Mouse (Mus musculus): ENCODE measurements around the gene Nuak1. TPM values are rescaled to one million over a fixed set of nuclear protein-coding genes. Genes with fewer than 3 reads are reported as not detected.
A peak's percentile ranks its signal among the peaks of the same experiment; 100 is the strongest.

Gene Nuak1
- polyA plus RNA-seq, 2 experiments: 3.3 to 19.6 TPM

DNA sequence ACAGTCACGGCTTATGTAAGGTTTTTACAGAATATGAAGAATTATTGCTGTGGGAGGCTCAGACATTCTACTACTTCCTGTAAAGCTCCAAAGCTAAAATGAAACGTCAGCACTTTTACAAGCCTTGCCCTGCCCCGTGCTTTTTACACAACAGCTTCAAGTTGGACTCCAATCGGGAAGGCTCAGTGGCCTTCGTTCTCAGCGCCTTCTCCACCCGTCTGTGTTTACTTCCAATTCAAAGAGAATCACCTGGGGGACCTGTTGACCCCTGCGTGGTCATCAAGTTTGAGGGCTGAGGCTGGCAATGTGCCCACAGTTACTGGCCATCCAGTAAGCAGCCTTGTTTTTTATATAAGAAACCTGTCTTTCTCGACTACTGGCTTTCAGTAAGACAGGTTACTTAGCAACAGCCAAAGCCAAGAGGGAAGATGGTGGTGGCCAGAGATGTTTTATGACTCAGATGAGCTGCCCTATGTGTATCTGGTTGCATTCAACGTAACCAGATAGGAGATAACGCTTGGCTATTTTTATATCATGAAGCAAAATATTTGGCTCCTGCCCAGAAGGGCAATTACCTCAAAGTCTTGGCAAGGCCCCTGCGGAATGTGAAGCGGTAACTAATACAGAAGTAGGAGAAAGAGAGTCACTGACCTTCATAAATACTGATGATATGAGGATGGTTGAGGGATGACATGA is 31.3 kb downstream of the Nuak1 start:
- TF ChIP-seq POLR2A (IDR thresholded peaks at IDR 0.05; ENCODE audit: borderline replicate concordance, extremely low read depth, insufficient read depth, insufficient read length): no peak
- Histone ChIP-seq H3K27ac (replicated peaks; ENCODE audit: low read depth, low read length) (no peak overlapping the region), H3K4me2 (replicated peaks; ENCODE audit: low read depth, low read length, severe bottlenecking) (no peak overlapping the region), H3K9me3 (ENCODE audit: control insufficient read depth, low read length) (no peaks in the 10 kb centered on the region), H3K4me1 (ENCODE audit: control insufficient read depth, insufficient read depth, low read length) (peaks cover 24% of the 10 kb centered on the region), H3K27me3 (ENCODE audit: control insufficient read depth, insufficient read depth, low read length) (no peaks in the 10 kb centered on the region), H3K4me3 (replicated peaks; ENCODE audit: low read length) (no peak overlapping the region), H3K36me3 (ENCODE audit: control insufficient read depth, insufficient read depth, low read length) (peaks cover 6% of the 10 kb centered on the region; the same call in 1 of the 2 replicates), H3K9ac (ENCODE audit: low read depth, low read length, severe bottlenecking) (no peak overlapping the region)
- 44% methylated on average over 13 of the region's 13 CpGs for WGBS
- peak; percentile 48 for DNase-seq (ENCODE audit: low spot score)
- peak; percentile 45; the same call in 1 of the 2 replicates for ATAC-seq (ENCODE audit: low FRiP score, low read depth)

DNA sequence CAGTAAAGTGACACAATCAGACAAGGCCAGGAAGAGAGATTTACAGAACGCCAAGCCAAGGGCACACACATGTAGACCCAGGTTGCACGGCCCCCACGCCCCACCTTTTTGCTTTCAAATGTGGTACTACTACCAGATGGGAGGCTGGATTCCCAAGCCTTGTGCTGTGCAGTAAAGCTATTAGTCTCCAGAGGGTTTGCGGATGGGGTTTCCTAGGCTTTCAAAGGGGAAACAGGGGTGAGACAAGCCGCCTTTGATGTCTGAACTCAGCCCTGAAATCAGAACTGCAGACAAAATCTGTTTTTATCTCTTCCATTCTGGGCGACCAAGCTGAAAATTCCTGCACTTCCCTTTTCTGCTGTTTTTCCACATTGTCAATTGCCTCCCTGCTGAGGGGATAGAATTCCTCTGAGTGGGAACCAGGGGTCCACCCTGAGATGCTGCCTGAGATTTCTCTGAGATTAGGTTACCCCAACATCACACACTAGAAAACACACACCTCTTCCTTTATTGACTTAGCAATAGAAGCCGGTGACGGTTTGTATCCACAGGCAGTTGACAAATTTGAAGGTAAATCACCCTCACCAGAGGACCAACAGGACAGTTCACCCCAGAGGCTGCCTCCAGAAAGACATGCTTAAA is 35.1 kb downstream of the Nuak1 start:
- Histone ChIP-seq H3K27me3 (ENCODE audit: control insufficient read depth, insufficient read depth, low read length) (no peaks in the 10 kb centered on the region), H3K27ac (replicated peaks; ENCODE audit: low read depth, low read length) (no peak overlapping the region), H3K9me3 (ENCODE audit: control insufficient read depth, low read length) (no peaks in the 10 kb centered on the region), H3K36me3 (ENCODE audit: control insufficient read depth, insufficient read depth, low read length) (peaks cover 6% of the 10 kb centered on the region; the same call in 1 of the 2 replicates), H3K4me1 (ENCODE audit: control insufficient read depth, insufficient read depth, low read length) (peaks cover 18% of the 10 kb centered on the region), H3K4me2 (replicated peaks; ENCODE audit: low read depth, low read length, severe bottlenecking) (no peak overlapping the region), H3K9ac (ENCODE audit: low read depth, low read length, severe bottlenecking) (no peak overlapping the region), H3K4me3 (replicated peaks; ENCODE audit: low read length) (no peak overlapping the region)
- no peak for DNase-seq (ENCODE audit: low spot score)
- no peak for ATAC-seq (ENCODE audit: low FRiP score, low read depth)
- 33% methylated on average over 8 of the region's 8 CpGs for WGBS
- no peak for TF ChIP-seq POLR2A (IDR thresholded peaks at IDR 0.05; ENCODE audit: borderline replicate concordance, extremely low read depth, insufficient read depth, insufficient read length)

DNA sequence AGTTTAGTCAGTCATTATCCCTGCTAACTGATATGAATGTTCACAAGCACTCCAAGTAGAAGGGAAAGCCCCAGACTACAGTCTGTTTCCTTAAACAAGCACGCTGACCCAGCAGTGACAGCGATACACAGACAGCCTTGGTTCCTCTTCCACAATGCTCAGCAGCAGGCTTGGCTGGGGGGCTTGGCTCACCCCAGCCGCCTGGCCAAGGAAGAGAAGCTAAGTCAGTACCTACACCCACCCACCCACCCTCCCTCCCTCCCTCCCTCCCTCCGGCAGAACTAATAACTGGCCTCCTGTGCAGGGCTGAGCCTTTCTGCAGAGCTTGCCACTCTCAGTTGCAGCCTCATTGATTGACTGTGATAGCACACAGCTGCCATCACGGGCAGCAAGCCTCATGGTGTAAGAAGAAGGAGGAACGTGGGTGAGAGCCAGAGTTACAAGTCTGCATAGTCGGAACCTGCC is 38.5 kb downstream of the Nuak1 start:
- ATAC-seq (ENCODE audit: low FRiP score, low read depth): peak; percentile 40; the same call in 1 of the 2 replicates
- WGBS: 43% methylated on average over 5 of the region's 7 CpGs

DNA sequence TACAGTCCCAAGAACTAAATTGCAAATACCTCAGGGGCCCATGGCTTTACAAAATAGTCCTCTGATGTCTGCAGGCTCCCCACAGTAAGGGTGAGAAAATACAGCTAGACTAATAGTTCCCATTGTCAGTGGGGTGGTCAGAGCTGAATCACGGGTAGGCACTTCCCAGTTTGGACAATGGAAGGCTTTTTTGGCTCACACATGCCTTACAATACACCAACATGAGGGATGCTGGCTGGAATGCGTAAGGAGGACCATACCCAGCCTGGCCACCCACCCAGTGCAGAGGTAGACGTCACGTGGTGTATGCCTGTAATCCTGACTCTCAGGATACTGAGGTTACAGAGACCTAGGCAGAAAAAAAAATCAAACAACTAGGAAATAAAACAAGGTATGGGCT is 39.2 kb downstream of the Nuak1 start:
- no peak for DNase-seq (ENCODE audit: low spot score)
- no peak for TF ChIP-seq POLR2A (IDR thresholded peaks at IDR 0.05; ENCODE audit: borderline replicate concordance, extremely low read depth, insufficient read depth, insufficient read length)
- no peak overlapping the region for H3K4me2 ChIP-seq (replicated peaks; ENCODE audit: low read depth, low read length, severe bottlenecking)
- no peak overlapping the region for H3K4me3 ChIP-seq (replicated peaks; ENCODE audit: low read length)
- H3K27ac ChIP-seq (replicated peaks; ENCODE audit: low read depth, low read length): no peak overlapping the region
- 48% methylated on average over 4 of the region's 4 CpGs for WGBS
- ATAC-seq (ENCODE audit: low FRiP score, low read depth): no peak
- no peak overlapping the region for H3K9ac ChIP-seq (ENCODE audit: low read depth, low read length, severe bottlenecking)
- no peaks in the 10 kb centered on the region; the same call in 1 of the 2 replicates for H3K36me3 ChIP-seq (ENCODE audit: control insufficient read depth, insufficient read depth, low read length)
- no peaks in the 10 kb centered on the region for H3K27me3 ChIP-seq (ENCODE audit: control insufficient read depth, insufficient read depth, low read length)
- peaks cover 10% of the 10 kb centered on the region for H3K4me1 ChIP-seq (ENCODE audit: control insufficient read depth, insufficient read depth, low read length)
- H3K9me3 ChIP-seq (ENCODE audit: control insufficient read depth, low read length): no peaks in the 10 kb centered on the region

More for the DNA sequence above, 38.5 kb downstream of the Nuak1 start:
- Histone ChIP-seq H3K27me3 (ENCODE audit: control insufficient read depth, insufficient read depth, low read length) (no peaks in the 10 kb centered on the region), H3K27ac (replicated peaks; ENCODE audit: low read depth, low read length) (no peak overlapping the region), H3K9ac (ENCODE audit: low read depth, low read length, severe bottlenecking) (no peak overlapping the region), H3K4me2 (replicated peaks; ENCODE audit: low read depth, low read length, severe bottlenecking) (no peak overlapping the region), H3K4me1 (ENCODE audit: control insufficient read depth, insufficient read depth, low read length) (peaks cover 8% of the 10 kb centered on the region), H3K9me3 (ENCODE audit: control insufficient read depth, low read length) (no peaks in the 10 kb centered on the region), H3K4me3 (replicated peaks; ENCODE audit: low read length) (no peak overlapping the region), H3K36me3 (ENCODE audit: control insufficient read depth, insufficient read depth, low read length) (no peaks in the 10 kb centered on the region)
- no peak for TF ChIP-seq POLR2A (IDR thresholded peaks at IDR 0.05; ENCODE audit: borderline replicate concordance, extremely low read depth, insufficient read depth, insufficient read length)
- no peak for DNase-seq (ENCODE audit: low spot score)

DNA sequence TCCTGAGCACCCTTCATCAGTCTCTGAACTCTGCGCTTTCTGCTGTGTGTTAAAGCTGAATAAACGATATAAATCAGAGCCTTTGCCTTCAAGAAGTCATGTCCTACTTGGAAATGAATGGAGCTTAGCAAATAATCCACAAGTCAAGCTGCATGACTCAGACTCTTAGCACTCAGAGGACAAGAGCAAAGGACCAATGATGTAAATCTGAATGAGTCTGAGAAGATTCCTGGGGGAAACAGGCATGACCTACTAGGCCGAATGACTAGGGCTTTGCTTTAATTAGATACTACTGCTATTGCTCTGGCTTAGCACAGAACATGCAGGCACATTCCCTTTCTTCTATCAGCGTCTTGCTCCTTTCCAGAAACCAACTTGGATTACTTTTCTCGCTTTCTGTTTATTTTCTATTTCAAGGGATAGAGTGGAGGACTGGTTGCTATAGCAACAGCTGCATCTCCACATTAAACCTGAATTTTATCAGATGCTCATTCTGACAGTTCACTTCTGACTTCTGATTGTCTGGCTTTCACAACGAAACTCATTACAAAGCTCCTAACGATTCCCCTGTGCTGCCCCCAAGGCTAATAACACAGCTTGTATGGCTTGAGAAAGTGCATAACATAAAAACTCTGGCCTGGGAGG is 40.2 kb downstream of the Nuak1 start:
- no peaks in the 10 kb centered on the region for H3K9me3 ChIP-seq (ENCODE audit: control insufficient read depth, low read length)
- no peaks in the 10 kb centered on the region; the same call in 1 of the 2 replicates for H3K36me3 ChIP-seq (ENCODE audit: control insufficient read depth, insufficient read depth, low read length)
- DNase-seq (ENCODE audit: low spot score): no peak
- no peak overlapping the region for H3K4me2 ChIP-seq (replicated peaks; ENCODE audit: low read depth, low read length, severe bottlenecking)
- H3K4me3 ChIP-seq (replicated peaks; ENCODE audit: low read length): no peak overlapping the region
- peaks cover 7% of the 10 kb centered on the region for H3K4me1 ChIP-seq (ENCODE audit: control insufficient read depth, insufficient read depth, low read length)
- H3K27me3 ChIP-seq (ENCODE audit: control insufficient read depth, insufficient read depth, low read length): no peaks in the 10 kb centered on the region
- 66% methylated on average over 7 of the region's 7 CpGs for WGBS
- no peak overlapping the region for H3K9ac ChIP-seq (ENCODE audit: low read depth, low read length, severe bottlenecking)
- H3K27ac ChIP-seq (replicated peaks; ENCODE audit: low read depth, low read length): no peak overlapping the region
- ATAC-seq (ENCODE audit: low FRiP score, low read depth): no peak
- TF ChIP-seq POLR2A (IDR thresholded peaks at IDR 0.05; ENCODE audit: borderline replicate concordance, extremely low read depth, insufficient read depth, insufficient read length): no peak

Measured in limb, embryonic 14.5 days (tissue).